Mouse (Mus musculus) heart, embryonic 11.5 days (tissue): ENCODE data around the gene Rfc4. TPM values are rescaled to one million over a fixed set of nuclear protein-coding genes. Genes with fewer than 3 reads are reported as not detected.

Experiments used
- ATAC-seq: fragments of 200-750 bp; cut with Nextera tagmentation; replicated peaks from 2 replicates; pipeline ENCODE4 v1.8.0; 2017; ENCODE audit warnings: moderate library complexity; ENCODE audit not compliant: insufficient number of reproducible peaks, low FRiP score, low TSS enrichment
- H3K27ac ChIP-seq: fragments of 300-500 bp; sonication (generic); 2 replicates; pipeline ENCODE4 v1.5.1; 2014; ENCODE audit warnings: mild to moderate bottlenecking, low read depth, low read length
- H3K27me3 ChIP-seq: fragments of 300-500 bp; sonication (generic); 2 replicates; pipeline ENCODE4 v1.6.1; 2014; ENCODE audit warnings: mild to moderate bottlenecking, low read length, mixed read lengths; ENCODE audit not compliant: control insufficient read depth, insufficient read depth
- H3K36me3 ChIP-seq: fragments of 300-500 bp; sonication (generic); 2 replicates; pipeline ENCODE4 v1.6.1; 2014; ENCODE audit warnings: mild to moderate bottlenecking, low read length, moderate library complexity, mixed read lengths; ENCODE audit not compliant: control insufficient read depth, insufficient read depth
- H3K4me1 ChIP-seq: fragments of 300-500 bp; sonication (generic); 2 replicates; pipeline ENCODE4 v1.6.1; 2014; ENCODE audit warnings: low read length; ENCODE audit not compliant: control insufficient read depth, insufficient read depth
- H3K4me2 ChIP-seq: fragments of 300-500 bp; sonication (generic); 2 replicates; pipeline ENCODE4 v1.6.1; 2014; ENCODE audit warnings: mild to moderate bottlenecking, moderate library complexity
- H3K4me3 ChIP-seq: fragments of 300-500 bp; sonication (generic); 2 replicates; pipeline ENCODE4 v1.5.1; 2014; ENCODE audit warnings: low read depth, low read length
- H3K9ac ChIP-seq: fragments of 300-500 bp; sonication (generic); 2 replicates; pipeline ENCODE4 v1.6.1; 2014; ENCODE audit warnings: mild to moderate bottlenecking, low read depth, low read length, moderate library complexity
- H3K9me3 ChIP-seq: fragments of 300-500 bp; sonication (generic); replicated peaks from 2 replicates; pipeline ENCODE4 v1.6.1; 2016; ENCODE audit warnings: low read length; ENCODE audit not compliant: control insufficient read depth
- WGBS: fragments of 180-500 bp; shearing (Covaris S2); extraction: QIAGEN DNeasy Blood & Tissue Kit; methylation state at CpG from one replicate; pipeline ENCODE4 v1.1.7; 2014; ENCODE audit not compliant: insufficient replicate concordance; 5-methylcytosine and 5-hydroxymethylcytosine counted together
- polyA plus RNA-seq: library from polyadenylated mRNA; unstranded; fragments of >200 nt; fragmentation: Nextera tagmentation; extraction: Ambion mirVana; gene quantifications from 2 replicates; pipeline ENCODE4 v1.2.1, GENCODE M21; 2014

The Rfc4 gene
- 106 and 117 TPM in 2 replicates for polyA plus RNA-seq

GRCm38 (mm10) chr16:23127673-23128375 lies at the start of gene Rfc4:
Gene Rfc4 (minus strand): TSS chr16:23127737.
- no peaks in the 10 kb centered on the region for H3K9me3 ChIP-seq
- peaks cover 8% of the 10 kb centered on the region for H3K4me1 ChIP-seq
- peak within 1 kb of the TSS; percentile 97 for H3K27ac ChIP-seq
- no peaks in the 10 kb centered on the region for H3K27me3 ChIP-seq
- peak; percentile 84 for ATAC-seq
- peak within 1 kb of the TSS; percentile 95 for H3K9ac ChIP-seq
- H3K4me3 ChIP-seq: peak within 1 kb of the TSS; percentile 80
- peaks cover 7% of the 10 kb centered on the region; the same call in 1 of the 2 replicates for H3K36me3 ChIP-seq
- H3K4me2 ChIP-seq: peak within 1 kb of the TSS; percentile 92
- WGBS: under 1% methylated on average over 51 of the region's 51 CpGs

DNA sequence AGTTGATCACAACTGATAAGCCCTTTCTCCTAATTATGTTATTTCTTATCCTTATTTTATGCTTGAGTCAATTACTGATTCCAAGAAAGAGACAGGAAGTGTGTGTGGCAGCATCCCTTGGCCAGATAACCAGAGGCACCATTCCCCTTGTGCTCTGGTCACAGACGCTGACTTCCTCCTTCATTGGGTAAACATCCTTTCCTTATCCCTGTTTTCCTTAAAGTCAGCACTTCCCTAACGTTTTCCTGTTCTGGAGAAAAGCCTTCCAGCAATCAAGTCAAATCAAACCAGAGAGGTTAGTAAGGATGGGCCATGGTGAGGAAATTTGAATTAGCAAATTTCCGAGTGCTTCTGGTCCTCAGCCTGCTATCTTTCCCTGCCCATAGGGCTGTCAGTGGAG lies 48.4 kb upstream of the Rfc4 start:
- no peaks in the 10 kb centered on the region for H3K27me3 ChIP-seq
- H3K4me1 ChIP-seq: no peaks in the 10 kb centered on the region
- no peak for ATAC-seq
- H3K4me2 ChIP-seq: no peak overlapping the region
- no peaks in the 10 kb centered on the region for H3K9me3 ChIP-seq
- 33% methylated on average over 3 of the region's 3 CpGs for whole genome bisulfite sequencing
- H3K27ac ChIP-seq: no peak overlapping the region
- H3K9ac ChIP-seq: no peak overlapping the region
- no peak overlapping the region for H3K4me3 ChIP-seq
- H3K36me3 ChIP-seq: no peaks in the 10 kb centered on the region

DNA sequence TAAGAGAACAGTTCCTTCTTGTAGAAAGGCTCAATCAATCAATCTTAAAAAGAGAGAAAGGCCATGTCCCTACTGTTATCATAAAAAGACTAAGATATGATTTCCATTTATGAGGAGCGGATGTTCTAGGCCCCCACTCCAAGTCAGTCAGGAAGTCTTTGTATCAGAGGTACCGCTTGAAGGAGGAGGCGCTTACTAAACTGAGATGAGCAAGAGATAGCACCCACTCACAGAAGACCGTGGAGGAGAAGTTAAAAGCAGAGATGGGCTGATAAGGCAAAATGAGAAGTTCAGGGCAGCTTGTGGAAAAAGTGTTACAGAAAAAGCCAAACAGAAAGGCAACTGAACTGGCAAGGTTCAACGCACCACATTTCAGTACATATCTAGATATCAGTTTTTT lies 47.3 kb upstream of the Rfc4 start:
- ATAC-seq: no peak
- Histone ChIP-seq H3K4me1 (no peaks in the 10 kb centered on the region), H3K27ac (no peak overlapping the region), H3K4me3 (no peak overlapping the region), H3K4me2 (no peak overlapping the region), H3K9me3 (no peaks in the 10 kb centered on the region), H3K9ac (no peak overlapping the region), H3K27me3 (no peaks in the 10 kb centered on the region), H3K36me3 (no peaks in the 10 kb centered on the region)
- 64% methylated on average over 5 of the region's 5 CpGs for WGBS

- no peak overlapping the region for H3K9ac ChIP-seq
- WGBS: 86% methylated on average over 5 of the region's 5 CpGs
- no peak overlapping the region for H3K4me3 ChIP-seq
- H3K27ac ChIP-seq: no peak overlapping the region
- H3K27me3 ChIP-seq: no peaks in the 10 kb centered on the region
- H3K36me3 ChIP-seq: no peaks in the 10 kb centered on the region
- no peaks in the 10 kb centered on the region for H3K4me1 ChIP-seq
- no peaks in the 10 kb centered on the region for H3K9me3 ChIP-seq
- ATAC-seq: no peak
- H3K4me2 ChIP-seq: no peak overlapping the region
Observed at GRCm38 (mm10) chr16:23173904-23174303, 46.4 kb upstream of the Rfc4 start.

- no peak overlapping the region for H3K9ac ChIP-seq
- no peaks in the 10 kb centered on the region for H3K36me3 ChIP-seq
- 81% methylated on average over 3 of the region's 3 CpGs for WGBS
- no peak overlapping the region for H3K27ac ChIP-seq
- H3K9me3 ChIP-seq: no peaks in the 10 kb centered on the region
- no peaks in the 10 kb centered on the region for H3K4me1 ChIP-seq
- no peak overlapping the region for H3K4me2 ChIP-seq
- H3K4me3 ChIP-seq: no peak overlapping the region
- no peaks in the 10 kb centered on the region for H3K27me3 ChIP-seq
- ATAC-seq: no peak
Observed at GRCm38 (mm10) chr16:23170813-23171212, 43.3 kb upstream of the Rfc4 start.

GRCm38 (mm10) chr16:23167079-23167478 lies 39.5 kb upstream of the Rfc4 start:
- no peak for ATAC-seq

GRCm38 (mm10) chr16:23166646-23167045 lies 39.1 kb upstream of the Rfc4 start:
- Histone ChIP-seq H3K27me3 (0 out of 2 replicates have a peak, but pooled peaks cover 2% of the 10 kb centered on the region), H3K4me3 (no peak overlapping the region), H3K27ac (0 out of 2 replicates have a peak overlapping the region, but pooled peaks have one; percentile 29), H3K4me2 (no peak overlapping the region), H3K9ac (no peak overlapping the region), H3K36me3 (no peaks in the 10 kb centered on the region), H3K4me1 (no peaks in the 10 kb centered on the region), H3K9me3 (no peaks in the 10 kb centered on the region)
- ATAC-seq: no peak
- 81% methylated on average over 1 of the region's 1 CpGs for WGBS

More at GRCm38 (mm10) chr16:23167079-23167478, 39.5 kb upstream of the Rfc4 start:
- H3K4me3 ChIP-seq: no peak overlapping the region
- H3K4me1 ChIP-seq: no peaks in the 10 kb centered on the region
- no peaks in the 10 kb centered on the region for H3K36me3 ChIP-seq
- WGBS: 48% methylated on average over 5 of the region's 5 CpGs
- H3K27me3 ChIP-seq: 0 out of 2 replicates have a peak, but pooled peaks cover 2% of the 10 kb centered on the region
- H3K4me2 ChIP-seq: no peak overlapping the region
- H3K9ac ChIP-seq: no peak overlapping the region
- no peaks in the 10 kb centered on the region for H3K9me3 ChIP-seq
- H3K27ac ChIP-seq: 0 out of 2 replicates have a peak overlapping the region, but pooled peaks have one; percentile 50

GRCm38 (mm10) chr16:23165441-23165840 lies 37.9 kb upstream of the Rfc4 start:
- Histone ChIP-seq H3K4me1 (no peaks in the 10 kb centered on the region), H3K4me2 (no peak overlapping the region), H3K27me3 (0 out of 2 replicates have a peak, but pooled peaks cover 2% of the 10 kb centered on the region), H3K9me3 (no peaks in the 10 kb centered on the region), H3K4me3 (no peak overlapping the region), H3K27ac (no peak overlapping the region), H3K36me3 (no peaks in the 10 kb centered on the region), H3K9ac (no peak overlapping the region)
- no peak for ATAC-seq
- WGBS: 60% methylated on average over 9 of the region's 9 CpGs

DNA sequence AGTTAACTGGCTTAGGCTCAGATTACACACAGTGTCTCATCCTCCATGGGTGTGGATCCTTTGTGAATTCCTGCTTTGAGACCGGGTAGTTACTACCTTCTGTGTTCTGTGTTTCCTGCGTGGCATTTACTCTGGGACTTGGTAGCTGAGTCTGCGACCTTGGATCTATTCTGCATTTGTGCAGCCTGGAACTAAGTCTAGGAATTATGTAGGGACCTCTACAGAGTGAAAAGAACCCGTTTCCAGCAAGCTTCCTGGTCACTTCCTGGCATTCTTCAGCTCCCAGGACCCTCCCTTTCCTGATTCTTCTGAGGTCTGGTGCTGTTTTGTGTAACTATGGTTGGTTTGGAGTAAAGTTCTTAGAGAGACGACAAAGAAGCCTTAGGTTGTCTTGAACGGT lies 36.9 kb upstream of the Rfc4 start:
- H3K36me3 ChIP-seq: no peaks in the 10 kb centered on the region
- peak overlapping the region; percentile 29; the same call in 1 of the 2 replicates for H3K27ac ChIP-seq
- 52% methylated on average over 6 of the region's 6 CpGs for WGBS
- no peaks in the 10 kb centered on the region for H3K4me1 ChIP-seq
- H3K4me3 ChIP-seq: no peak overlapping the region
- H3K27me3 ChIP-seq: 0 out of 2 replicates have a peak, but pooled peaks cover 2% of the 10 kb centered on the region
- no peaks in the 10 kb centered on the region for H3K9me3 ChIP-seq
- no peak overlapping the region for H3K9ac ChIP-seq
- no peak for ATAC-seq
- no peak overlapping the region for H3K4me2 ChIP-seq
